Mouse (Mus musculus) T-helper 2 cell (primary cell): Measurements from ENCODE around the gene Il12rb1.

ENCODE experiments used
- in situ Hi-C: fragments of 300-600 bp; cut with MboI, MseI; formaldehyde crosslinking; loops from one replicate; pipeline ENCODE4 v1.15.1; 2025; ENCODE audit warnings: high pct_unique_total_duplicates

The Il12rb1 gene

DNA sequence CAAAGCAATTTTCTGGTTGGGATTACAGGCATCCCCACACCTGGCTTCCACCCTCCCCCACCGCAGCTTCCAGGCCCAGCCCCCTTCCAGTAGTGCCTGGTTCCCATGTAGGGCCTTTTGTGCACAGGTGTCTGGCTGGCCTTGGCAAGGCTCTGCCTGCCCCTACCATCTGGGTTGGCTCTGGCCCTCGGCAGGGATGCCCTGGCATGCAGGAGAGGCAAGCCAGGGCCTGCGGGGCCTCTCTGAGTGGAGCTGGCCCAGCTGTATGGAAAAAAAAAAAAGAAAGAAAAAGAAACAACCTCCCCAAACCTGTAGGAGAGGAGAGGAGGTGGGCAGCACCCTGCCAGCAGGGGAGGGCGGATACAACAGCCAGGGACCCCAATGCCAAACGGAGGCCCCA is 34.8 kb upstream of the Il12rb1 start:
- in situ Hi-C loops: loop anchor here (10.0 kb wide), 1 partner anchor 61 kb away; the partner anchor contains the start of gene Arrdc2

DNA sequence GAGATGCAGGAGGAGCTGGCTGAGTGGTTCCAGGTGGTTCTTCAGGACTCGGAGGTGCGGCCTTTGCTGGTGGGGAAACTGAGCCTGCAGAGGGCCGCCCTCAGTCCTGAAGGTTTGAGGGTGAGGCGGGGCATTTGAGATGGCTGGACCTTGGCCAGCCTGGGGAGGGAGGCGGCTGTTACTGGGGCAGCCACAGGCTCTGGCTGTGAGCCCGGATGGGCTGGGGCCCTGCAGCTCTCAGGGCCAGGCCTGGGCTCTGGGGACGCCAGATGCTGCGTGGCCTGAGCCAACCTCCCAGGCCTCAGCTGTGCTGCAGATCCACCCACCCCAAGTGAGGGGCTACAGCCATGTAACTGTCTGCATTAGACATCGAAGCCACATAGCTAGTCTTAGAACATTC is 34.4 kb upstream of the Il12rb1 start:
- in situ Hi-C loops: loop anchor here (10.0 kb wide), 1 partner anchor 61 kb away; the partner anchor contains the start of gene Arrdc2

DNA sequence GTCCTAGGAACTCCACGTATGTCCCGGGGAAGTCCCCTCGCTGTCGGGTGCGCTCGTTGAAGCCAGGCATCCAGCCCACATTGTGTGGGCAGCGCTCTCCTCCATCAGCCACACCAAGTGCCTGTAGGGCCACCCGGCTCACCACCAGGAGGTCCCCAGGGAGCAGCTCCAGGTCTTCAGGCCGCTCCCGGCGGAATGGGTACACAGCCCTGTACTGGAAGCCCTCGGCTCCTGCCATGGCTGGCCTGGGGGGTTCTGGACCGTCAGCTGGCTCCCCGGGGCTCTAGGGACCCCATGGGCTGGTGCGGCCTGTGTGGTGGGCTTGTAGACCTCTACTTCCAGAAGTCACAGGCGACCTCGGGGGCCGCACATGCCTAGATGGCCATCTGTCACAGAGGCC is 33.5 kb upstream of the Il12rb1 start:
- in situ Hi-C loops: loop anchor here (10.0 kb wide), 1 partner anchor 60 kb away; the partner anchor contains the start of gene Arrdc2

DNA sequence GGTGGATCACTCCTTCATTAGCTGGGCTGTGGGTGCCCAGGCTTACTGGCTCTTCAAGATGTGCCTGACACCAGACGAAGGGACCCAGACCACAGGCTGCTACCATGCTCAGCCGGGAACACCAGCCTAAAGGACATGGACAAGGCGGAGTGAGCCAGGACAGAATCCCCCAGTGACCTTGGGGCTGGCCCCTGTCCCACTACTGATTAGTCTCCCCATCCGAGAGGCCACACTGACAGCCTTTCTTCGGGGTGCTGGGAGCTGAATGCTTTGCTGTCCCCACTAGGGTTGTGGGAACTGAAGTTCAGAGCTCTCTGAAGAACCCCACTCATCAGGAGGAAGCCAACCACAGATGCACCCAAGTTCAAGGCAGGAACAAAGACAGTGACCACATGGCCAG is 33.0 kb upstream of the Il12rb1 start:
- in situ Hi-C loops: loop anchor here (10.0 kb wide), 1 partner anchor 60 kb away; the partner anchor contains the start of gene Arrdc2

DNA sequence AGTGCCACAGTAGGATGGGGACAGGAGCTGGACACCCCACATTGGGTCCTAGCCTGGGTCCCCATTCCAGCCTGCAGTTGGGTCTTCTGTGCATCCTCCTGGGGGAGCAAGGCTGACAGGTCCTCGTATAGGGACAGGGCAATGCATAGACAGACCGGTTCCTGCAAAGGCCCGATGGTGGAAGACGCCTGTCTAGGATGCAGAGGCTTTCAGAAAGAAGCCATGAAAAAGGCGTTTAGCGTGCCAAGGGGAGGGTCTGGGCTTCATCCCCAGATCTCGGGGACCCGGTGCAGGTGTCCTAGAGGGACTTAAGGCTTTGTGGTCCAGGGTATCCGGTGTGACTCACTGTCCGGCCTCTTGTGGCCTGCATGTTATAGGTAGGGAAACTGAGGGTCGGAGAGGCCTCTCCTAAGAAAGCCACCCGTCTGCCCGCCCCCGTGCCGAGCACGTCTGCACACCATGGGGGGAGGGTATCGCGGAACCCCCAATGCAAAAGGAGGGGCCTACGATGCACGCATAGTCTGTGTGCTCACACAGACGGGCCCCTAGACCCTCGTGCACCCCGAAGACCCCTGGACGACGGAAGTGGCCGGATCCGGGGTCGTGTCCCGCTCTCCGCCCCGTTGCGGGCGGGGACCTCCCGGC is 32.3 kb upstream of the Il12rb1 start:
- in situ Hi-C loops: loop anchor here (10.0 kb wide), 1 partner anchor 59 kb away; the partner anchor contains the start of gene Arrdc2

DNA sequence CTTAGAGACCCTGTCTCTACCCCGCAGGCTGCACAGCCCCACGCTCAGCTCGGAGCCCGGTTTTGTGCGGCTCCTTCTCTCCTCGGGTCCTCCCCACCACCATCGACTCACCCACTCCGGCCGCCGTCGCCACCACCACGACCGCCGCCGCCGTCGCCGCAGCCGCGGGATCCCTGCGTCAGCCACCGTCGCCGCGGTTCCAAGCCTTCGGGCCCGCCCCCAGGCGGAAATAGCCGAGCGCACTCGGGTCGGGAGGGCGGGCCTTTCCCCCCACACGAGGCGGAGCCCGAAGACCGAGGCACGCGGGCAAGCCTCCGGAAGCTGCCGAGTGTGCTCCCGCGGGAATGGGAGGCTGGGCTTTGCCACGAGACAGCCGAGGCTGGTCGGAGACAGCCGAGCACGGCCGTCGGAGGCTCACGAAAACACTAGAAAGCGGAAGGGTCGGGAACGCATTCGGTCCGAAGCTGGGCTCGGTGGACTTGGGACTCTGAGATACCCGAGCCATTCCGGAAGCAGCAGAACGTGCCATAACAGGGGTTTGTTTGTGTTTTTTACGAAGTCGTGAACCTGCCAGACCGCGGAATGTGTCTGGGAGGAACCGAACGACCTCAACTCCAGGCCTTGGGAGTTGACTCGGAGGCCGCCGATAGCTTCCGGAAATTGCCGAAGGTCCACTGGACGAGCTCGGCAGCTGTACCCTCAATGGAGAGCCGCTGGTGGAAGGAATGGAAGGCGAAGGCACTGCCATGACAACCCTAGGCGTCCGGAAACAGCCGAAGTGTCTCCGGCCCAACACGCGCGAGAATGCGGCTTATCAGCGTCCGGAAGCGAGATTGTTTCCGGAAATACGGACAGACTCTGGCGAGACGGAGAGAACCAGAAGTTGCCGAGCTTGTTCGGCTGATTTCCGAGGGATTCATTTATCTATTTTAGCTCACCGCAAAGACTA is 31.5 kb upstream of the Il12rb1 start, which contains the start of gene Pik3r2:
Gene Pik3r2 (minus strand): TSS at position 218 of the 949 bp plus-strand sequence.
- in situ Hi-C loops: loop anchor here (10.0 kb wide), 1 partner anchor 58 kb away; the partner anchor contains the start of gene Arrdc2

DNA sequence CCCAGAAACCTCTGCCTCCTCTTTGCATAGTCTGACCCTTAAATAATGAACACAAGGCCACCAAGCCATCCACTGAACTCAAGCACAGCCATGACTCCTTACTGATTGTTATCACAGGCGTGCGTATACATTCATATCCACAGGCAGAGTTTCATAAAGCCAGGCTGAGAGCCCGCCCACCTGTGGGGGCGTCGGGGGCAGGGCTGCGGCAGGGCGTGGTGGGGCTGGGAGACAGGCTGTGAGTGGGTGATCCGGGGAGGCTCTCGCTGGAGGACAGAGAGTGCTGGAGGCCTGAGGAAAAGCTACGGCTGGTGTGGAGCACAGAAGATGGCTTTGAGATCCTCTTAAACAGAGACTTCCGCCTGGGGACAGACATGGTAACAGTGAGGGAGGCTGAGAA is 28.2 kb upstream of the Il12rb1 start:
- in situ Hi-C loops: no loop called here

DNA sequence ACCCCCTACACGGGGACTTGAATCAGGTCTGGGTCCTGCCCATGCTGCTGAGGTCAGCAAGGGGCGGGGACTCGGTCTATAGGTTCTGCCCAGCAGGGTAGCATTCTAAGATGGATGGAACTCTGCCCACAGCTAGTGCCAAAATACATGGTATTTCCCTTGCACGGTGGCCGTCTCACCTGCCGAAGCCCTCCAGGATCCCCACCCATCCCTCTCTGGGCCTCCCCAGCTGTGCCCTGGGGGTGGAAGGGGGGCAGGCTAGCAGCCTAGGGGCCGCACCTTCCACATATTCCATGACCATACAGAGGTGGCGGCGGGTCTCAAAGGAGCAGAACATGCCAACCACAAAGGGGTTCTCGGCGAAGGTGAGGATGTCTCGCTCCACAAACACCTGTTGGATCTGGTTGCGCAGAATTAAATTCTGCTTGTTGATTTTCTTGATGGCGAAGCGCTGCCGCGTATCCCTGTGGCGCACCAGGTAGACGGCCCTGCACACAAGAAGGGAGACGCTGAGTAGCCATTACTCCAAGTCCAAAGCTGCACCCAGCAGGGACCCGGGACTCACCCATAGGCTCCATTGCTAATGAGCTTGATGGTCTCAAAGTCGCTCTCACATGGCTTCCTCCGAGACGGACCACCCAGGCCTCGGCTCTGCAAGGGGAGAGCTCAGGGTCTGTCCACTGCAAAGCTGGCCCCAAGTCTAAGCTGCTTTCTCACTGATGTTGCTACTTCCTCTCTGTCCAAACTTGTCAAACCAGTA is 21.8 kb upstream of the Il12rb1 start:
- in situ Hi-C loops: no loop called here

DNA sequence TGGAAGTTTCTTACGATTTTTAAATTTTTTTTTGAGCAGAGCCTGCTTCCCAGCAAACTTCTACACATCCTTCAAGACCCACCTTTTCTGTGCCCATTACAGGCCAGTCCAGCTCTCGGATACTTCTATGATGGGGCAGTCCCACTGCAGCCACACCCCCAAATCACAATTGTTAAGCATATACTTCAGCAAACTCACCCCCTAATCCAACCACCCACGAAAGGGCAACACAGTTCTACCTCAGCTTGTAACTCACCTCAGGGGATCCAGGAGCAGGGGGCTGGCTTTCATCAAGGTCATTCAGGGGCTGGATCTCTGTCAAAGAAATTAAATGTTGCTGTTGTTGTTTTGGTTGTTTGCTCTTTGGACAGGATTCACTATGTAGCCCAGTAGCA is 21.2 kb upstream of the Il12rb1 start:
- in situ Hi-C loops: no loop called here

DNA sequence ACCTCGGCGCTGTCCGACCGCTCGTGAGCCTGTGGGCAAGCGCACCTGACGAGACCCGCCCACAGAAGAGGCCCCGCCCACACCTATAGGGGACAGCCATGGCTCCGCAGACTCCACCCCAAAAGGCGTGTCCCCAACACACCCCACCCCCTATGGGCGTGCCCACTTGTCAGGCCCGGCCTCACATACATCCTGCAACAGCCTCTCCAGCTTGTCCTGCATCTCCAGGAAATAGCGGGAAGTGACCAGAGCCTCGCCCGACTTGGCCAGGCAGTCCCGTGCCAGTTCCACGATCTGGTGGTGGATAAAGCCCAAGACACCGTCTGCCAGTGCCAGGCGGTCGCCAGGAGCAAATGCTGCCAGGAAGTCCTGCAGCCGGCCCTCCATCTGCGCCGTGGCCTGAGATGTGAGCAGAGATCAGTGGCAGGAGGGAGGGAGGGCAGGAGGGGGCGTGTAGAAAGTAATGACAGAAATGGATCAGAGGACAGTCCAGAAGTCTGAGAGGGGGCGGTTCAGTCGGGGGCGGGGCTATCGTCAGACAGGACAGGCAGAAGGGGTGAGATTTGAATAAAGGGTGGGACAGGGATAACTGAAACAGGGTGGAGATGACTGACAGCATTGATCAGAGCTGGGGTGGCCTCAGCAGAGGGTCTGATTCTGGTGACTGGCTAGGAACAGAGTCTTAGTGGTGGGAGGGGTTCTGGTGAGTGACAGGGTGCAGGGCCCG is 20.1 kb upstream of the Il12rb1 start:
- in situ Hi-C loops: no loop called here

DNA sequence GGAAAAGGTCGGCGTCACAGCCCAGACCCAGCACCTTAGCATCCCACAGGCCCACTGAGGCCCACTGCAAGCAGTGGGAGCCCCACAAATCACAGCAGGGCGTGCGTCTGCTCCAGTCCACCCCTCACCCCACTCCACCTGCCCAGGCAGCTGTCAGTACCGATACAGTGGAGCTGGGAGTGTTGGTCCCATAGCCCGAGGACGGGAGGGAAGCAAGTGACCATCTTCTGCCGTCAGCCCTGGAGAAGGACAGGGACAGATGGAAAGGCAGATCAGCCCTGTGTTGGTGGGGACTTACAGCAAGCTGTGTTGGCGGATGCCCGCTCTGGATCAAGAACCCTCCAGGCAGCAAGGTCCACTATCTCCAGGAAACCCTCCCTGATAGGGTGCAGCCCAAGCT is 19.2 kb upstream of the Il12rb1 start:
- in situ Hi-C loops: no loop called here

DNA sequence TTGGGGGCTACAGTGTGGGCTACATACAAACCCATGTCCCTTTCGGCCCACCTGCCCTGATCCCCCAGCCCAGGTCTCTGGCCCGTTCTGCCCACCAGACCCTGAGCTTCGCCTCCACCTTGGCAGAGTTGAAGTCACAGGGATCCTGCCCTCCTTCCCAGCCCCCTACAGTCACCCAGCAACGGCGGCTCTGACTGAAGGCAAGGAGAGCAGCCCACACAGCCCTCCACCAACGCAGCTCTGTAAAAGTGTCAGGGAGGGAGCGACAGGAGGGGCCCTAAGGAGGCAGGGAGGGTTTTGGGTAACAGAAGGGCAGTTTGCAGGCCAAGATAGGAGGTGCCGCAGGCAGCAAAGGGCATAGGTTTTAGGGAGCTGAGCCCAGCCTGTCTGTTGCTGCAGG is 17.4 kb upstream of the Il12rb1 start:
- in situ Hi-C loops: no loop called here

DNA sequence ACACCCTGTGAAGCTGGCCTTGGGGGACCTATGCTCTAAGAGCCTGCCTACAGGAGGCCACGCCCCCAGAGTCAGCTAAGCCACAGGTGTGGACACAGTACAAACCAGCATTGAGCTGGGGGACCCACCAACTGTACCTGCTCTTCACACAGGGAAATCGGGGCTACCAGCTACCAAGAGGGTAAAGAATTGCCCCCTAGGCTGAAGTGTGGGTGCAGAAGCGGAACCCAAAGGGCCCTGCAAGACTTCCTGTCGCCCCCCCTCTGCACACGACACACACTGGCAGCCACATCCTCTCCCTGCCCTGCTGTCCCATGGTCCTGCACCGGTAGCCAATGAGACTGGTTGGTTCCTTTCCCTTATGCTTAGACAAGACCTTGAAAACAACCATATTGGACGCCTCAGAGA is 17.0 kb upstream of the Il12rb1 start:
- in situ Hi-C loops: no loop called here

DNA sequence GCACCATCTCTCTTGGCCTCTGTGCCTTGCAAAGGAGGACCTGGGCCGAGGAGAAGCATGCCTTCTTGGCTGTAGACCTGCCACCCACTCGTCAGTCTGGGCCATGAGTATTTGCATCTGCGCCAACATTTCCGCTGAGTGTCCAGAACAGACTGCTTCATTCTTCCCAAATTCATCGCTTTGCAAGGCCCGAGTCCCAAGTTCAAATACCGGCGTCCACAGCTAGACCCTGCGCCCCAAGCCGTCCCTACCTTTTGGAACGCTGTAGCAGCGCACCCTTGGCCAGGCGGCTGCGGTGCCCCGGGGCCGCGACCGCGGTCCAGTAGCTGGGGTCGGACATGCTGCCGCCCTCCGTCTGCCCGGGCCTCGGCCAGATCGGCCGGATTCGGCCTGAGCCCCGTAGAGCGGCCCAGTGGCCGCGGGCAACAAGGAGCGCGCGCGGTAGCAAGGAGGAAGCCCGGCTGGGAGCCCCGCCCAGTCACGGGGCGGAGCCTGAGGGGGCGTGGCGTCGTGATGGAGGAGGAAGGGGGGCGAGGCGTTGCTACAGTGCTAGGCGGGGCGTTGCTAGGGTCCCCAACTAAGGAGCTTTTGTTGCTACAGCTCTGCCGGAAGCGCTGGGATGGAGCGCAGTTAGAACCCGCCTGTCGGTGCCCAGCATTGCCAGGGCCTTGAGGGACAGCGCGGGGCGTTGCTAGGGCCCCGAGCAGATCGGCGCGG is 16.1 kb upstream of the Il12rb1 start:
- in situ Hi-C loops: no loop called here

DNA sequence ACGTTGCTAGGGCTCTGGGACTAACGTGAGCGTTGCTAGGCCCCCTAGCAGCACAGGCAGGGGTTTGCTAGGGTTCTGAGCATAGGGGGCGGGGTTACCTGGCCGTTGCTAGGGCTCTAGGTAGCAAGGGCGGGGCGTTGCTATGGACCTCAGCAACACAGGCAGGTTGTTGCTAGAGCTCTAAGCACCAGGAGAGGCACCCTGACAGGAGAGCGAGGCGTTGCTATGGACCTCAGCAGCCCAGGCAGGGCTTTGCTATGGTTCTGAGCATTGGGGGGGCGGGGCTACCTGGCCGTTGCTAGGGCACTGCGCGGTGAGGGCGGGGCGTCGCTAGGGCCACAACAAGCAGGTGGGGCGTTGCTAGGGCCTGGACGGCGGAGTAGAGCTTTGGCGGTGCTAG is 15.5 kb upstream of the Il12rb1 start:
- in situ Hi-C loops: no loop called here

DNA sequence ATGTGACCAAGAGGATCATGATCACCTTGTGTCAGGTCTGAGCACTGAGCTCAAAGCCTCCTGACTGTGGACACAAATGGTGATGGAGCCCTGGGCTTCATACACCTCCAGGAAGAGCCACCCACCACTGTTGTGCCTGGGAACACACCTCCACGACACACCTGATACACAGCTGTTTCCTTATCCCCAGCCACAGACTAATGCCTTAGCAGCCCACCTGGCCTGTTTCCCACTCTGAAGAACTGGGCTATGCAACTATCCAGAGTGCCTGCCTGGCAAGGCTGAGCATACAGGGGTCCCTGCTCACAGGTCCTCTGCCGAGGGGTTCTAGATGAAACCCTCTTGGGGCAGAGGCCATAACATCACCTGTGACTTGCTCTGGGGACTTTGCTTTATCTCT is 14.0 kb upstream of the Il12rb1 start:
- in situ Hi-C loops: no loop called here

DNA sequence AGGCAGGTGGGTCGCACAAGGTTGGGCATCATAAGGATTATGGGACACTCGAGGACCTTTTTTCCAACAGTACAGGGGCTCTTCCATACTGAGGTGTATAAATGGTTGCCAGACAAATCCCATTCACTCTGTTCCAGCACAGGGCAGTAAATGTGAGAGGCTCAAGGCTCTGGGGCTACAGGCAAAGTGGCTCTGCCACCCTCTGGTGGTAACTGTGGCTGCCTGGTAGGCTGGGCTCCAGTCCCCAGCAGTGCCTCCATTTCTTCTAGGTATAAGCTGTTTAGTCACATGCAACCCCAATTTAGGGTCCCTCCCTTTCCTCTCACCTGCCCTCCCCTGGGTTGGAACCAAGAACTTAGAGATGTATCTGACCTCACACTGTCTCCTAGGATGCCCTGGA is 12.9 kb upstream of the Il12rb1 start:
- in situ Hi-C loops: no loop called here

DNA sequence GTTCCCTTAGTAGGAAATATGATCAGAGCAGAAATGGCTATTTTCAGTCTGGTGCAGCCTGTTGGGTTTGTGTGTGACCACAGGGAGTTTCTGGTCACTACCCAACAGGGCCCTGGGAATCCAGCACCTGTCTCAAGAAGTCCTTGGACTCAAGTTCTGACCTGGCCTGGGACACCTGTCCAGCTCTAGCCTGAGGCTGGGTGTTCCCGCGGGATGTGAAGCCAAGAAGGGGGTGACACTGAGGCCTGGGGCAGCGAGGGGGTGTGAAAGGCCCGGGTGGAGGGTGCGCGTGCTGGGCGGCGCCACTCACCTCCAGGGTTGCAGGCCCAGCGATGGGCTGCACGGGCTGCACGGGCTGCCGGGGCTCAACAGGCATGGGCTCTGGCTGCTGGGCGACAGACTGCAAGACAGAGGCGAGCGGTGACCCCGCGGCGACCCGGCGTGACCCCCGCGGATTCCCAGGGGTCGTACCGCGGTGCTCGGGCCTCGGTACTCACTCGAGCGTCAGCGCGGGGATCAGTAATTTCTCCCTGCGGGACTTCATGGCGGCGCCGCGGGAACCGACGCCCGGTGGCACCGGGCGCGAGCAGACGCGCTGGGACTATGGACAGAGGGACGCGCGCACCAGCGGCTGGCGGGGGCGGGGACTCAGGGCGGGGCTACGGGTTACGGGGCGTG is 11.7 kb upstream of the Il12rb1 start:
- in situ Hi-C loops: no loop called here

DNA sequence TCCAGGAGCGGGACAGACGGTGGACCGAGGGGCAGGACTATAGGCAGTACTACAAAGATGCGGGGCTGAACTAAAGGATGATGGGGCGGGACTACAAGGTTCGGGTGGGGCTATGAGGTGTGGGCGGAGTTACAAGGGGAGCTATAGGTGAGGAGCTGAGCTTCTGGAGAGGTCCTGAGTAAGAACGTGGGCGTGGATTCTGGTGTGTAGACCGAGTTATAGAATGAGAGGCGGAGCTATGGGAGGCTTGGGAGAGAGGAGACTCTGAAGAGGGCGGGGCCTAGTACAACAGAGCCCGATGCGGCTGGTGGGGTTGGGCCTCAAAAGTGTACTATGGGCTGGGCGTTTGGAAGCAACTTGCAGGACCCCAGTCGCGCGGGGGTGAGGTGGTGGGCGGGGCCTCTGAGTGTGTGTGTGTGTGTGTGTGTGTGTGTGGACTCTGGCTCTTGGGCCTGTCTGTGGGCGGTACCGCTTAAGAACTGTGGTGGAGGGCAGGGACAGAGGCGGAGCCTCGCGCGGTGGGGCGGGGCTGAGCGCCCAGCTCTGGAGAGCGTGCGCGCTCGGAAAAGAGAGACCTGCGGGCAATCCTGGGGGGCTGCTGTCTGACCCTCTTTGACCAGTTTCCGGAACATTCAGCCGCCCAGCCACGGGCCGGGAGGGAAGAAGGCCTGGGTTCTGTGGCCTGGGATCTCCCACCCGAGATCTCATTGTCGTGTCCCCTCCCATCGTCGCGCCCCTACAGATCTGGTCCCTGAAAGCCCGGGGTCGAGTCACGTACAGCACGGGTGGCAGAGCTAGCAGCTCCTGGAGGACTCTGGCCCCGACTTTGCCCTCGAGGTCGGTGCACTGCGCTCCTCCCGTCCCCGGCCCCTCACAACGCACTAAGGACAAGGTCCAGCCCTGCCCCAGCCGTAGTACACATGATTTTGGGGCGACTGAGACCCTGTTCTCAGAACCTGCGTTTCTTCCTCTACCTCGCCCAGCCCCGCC is 10.9 kb upstream of the Il12rb1 start:
- in situ Hi-C loops: no loop called here
